In genomic region chr17:25410786-25411185, GRCm38 (mm10) we compare ENCODE assay signal across 16 mouse cellular contexts. TPM values are rescaled to one million over a fixed set of nuclear protein-coding genes. Genes with fewer than 3 reads are reported as not detected.
A peak's percentile ranks its signal among the peaks of the same experiment; 100 is the strongest.
DNase-seq lines count a peak whose midpoint lies in the region; ATAC-seq and TF ChIP-seq lines count a peak whose summit lies in the region.
"Had no signal": no experiment of that assay in that cellular context is flagged by ENCODE, and none has a peak within 500 bp of the region (broad histone marks: within the 10 kb centered on the region; RNA-seq: fewer than 3 reads in every experiment).

No protein-coding gene starts in this region.

- no peaks in the 10 kb centered on the region for H3K27me3 ChIP-seq in heart, embryonic 14.5 days (ENCODE audit: control insufficient read depth, insufficient read depth, low read length)
- H3K27me3 ChIP-seq in heart, adult 2 months (ENCODE audit: control insufficient read depth, insufficient read depth, low read length): no peaks in the 10 kb centered on the region
- no peaks in the 10 kb centered on the region for H3K27me3 ChIP-seq in hindbrain, embryonic 16.5 days (replicated peaks; ENCODE audit: control insufficient read depth, insufficient read depth, low read length)
- H3K27me3 ChIP-seq: kidney, embryonic 15.5 days; liver, embryonic 15.5 days had no signal

- no peaks in the 10 kb centered on the region for H3K79me2 ChIP-seq in heart, adult 2 months (replicated peaks; ENCODE audit: control insufficient read depth, insufficient read depth, low read length)

- intact Hi-C loops in heart, adult 2 months (cut with DNase I): no loop called here

- 32% methylated on average over 7 of the region's 7 CpGs for WGBS in heart, embryonic 14.5 days
- 18% methylated on average over 7 of the region's 7 CpGs for WGBS in heart, adult 2 months
- WGBS in hindbrain, embryonic 16.5 days: 17% methylated on average over 7 of the region's 7 CpGs

- H3K9ac ChIP-seq in heart, embryonic 14.5 days (ENCODE audit: low read length): peak overlapping the region; percentile 45; the same call in 1 of the 2 replicates
- no peak overlapping the region for H3K9ac ChIP-seq in heart, adult 2 months (ENCODE audit: low read depth, low read length)
- H3K9ac ChIP-seq in hindbrain, embryonic 16.5 days (ENCODE audit: low read depth, low read length): no peak overlapping the region
- H3K9ac ChIP-seq: kidney, embryonic 15.5 days; liver, embryonic 15.5 days had no signal

- no peak for ATAC-seq in heart, embryonic 14.5 days (ENCODE audit: insufficient number of reproducible peaks, insufficient read depth, low FRiP score, low read depth)
- ATAC-seq in hindbrain, embryonic 16.5 days: no peak

- no peak for TF ChIP-seq CTCF in heart, adult 2 months (IDR thresholded peaks at IDR 0.05)

- TF ChIP-seq EP300 in heart, adult 2 months (IDR thresholded peaks at IDR 0.05; ENCODE audit: insufficient read depth, low read depth, low read length): no peak

- H3K4me2 ChIP-seq in heart, embryonic 14.5 days (ENCODE audit: low read length): no peak overlapping the region
- no peak overlapping the region for H3K4me2 ChIP-seq in hindbrain, embryonic 16.5 days (ENCODE audit: low read length)
- H3K4me2 ChIP-seq: kidney, embryonic 15.5 days; liver, embryonic 15.5 days had no signal

- no peak for DNase-seq in heart, adult 2 months
- DNase-seq in 3T3-L1 (ENCODE audit: low read depth, low spot score) (peak; percentile 30), MN1 (ENCODE audit: low spot score) (peak; percentile 90)
- no peak for DNase-seq in thymus, postnatal 14 days
- DNase-seq in spleen, postnatal 4 days (ENCODE audit: low spot score in 2 of 2): no peak
- DNase-seq: layer of hippocampus, adult 9-11 months had no signal

- H3K4me1 ChIP-seq in heart, embryonic 14.5 days (ENCODE audit: control insufficient read depth in 2 of 2, insufficient read depth in 2 of 2, low read length in 2 of 2): peaks cover 69 to 77% of the 10 kb centered on the region in 2 experiments
- H3K4me1 ChIP-seq in heart, adult 2 months (ENCODE audit: control insufficient read depth, insufficient read depth, low read length): peaks cover 3% of the 10 kb centered on the region; the same call in 1 of the 2 replicates
- H3K4me1 ChIP-seq in hindbrain, embryonic 16.5 days (ENCODE audit: control insufficient read depth, insufficient read depth, low read depth, low read length): peaks cover 52% of the 10 kb centered on the region

- no peak for TF ChIP-seq POLR2A in heart, adult 2 months (IDR thresholded peaks at IDR 0.05; ENCODE audit: insufficient read depth, low read depth, low read length)

- no peak overlapping the region for H3K4me3 ChIP-seq in heart, embryonic 14.5 days (ENCODE audit: control insufficient read depth in 1 of 2, insufficient read depth in 1 of 2, low read depth in 1 of 2, low read length in 2 of 2)
- H3K4me3 ChIP-seq in heart, adult 2 months: no peak overlapping the region
- H3K4me3 ChIP-seq in hindbrain, embryonic 16.5 days (ENCODE audit: low read length): no peak overlapping the region
- H3K4me3 ChIP-seq: kidney, embryonic 15.5 days; liver, embryonic 15.5 days had no signal

- no peaks in the 10 kb centered on the region for H3K36me3 ChIP-seq in heart, embryonic 14.5 days (ENCODE audit: control insufficient read depth, insufficient read depth, low read length)
- H3K36me3 ChIP-seq in heart, adult 2 months (ENCODE audit: control insufficient read depth, insufficient read depth, low read length): no peaks in the 10 kb centered on the region
- no peaks in the 10 kb centered on the region for H3K36me3 ChIP-seq in hindbrain, embryonic 16.5 days (ENCODE audit: control insufficient read depth, insufficient read depth, low read length)
- H3K36me3 ChIP-seq: kidney, embryonic 15.5 days; liver, embryonic 15.5 days had no signal

- no peaks in the 10 kb centered on the region for H3K9me3 ChIP-seq in heart, embryonic 14.5 days (ENCODE audit: control insufficient read depth, low read length)
- H3K9me3 ChIP-seq in hindbrain, embryonic 16.5 days (ENCODE audit: control insufficient read depth, low read length): no peaks in the 10 kb centered on the region
- H3K9me3 ChIP-seq: kidney, embryonic 15.5 days; liver, embryonic 15.5 days had no signal

- H3K27ac ChIP-seq in heart, embryonic 14.5 days (replicated peaks in 1 of 2; ENCODE audit: control insufficient read depth in 1 of 2, insufficient read depth in 1 of 2, low read depth in 2 of 2, low read length in 2 of 2): peak overlapping the region; percentile 60 to 65
- no peak overlapping the region for H3K27ac ChIP-seq in heart, adult 2 months
- H3K27ac ChIP-seq in hindbrain, embryonic 16.5 days (ENCODE audit: low read depth, low read length): peak overlapping the region; percentile 13; the same call in 1 of the 2 replicates
- H3K27ac ChIP-seq: kidney, embryonic 15.5 days; liver, embryonic 15.5 days; macrophage had no signal

RNA-seq across cellular contexts. Expression of gene Cacna1h, which starts 22.8 kb away (rescaled TPM):
- 8.8 and 9.9 TPM in 2 replicates for polyA plus RNA-seq in heart, embryonic 14.5 days (2014; fragmentation: Nextera tagmentation; extraction: Ambion mirVana)
- 1 to 10 TPM; 4.5 to 5.5 TPM for total RNA-seq in heart, adult 2 months (2021)
- 20.4 and 23.2 TPM in 2 replicates for polyA plus RNA-seq in heart, adult 2 months (2012; rRNA removed)
- polyA plus RNA-seq in hindbrain, embryonic 16.5 days (2015; fragmentation: Nextera tagmentation; extraction: Ambion mirVana): 5.9 and 6.2 TPM in 2 replicates
- polyA plus RNA-seq: macrophage had no signal

RNA-seq across cellular contexts. Expression of gene Tpsg1, which starts 41.7 kb away (rescaled TPM):
- 0.57 and 0.74 TPM in 2 replicates for polyA plus RNA-seq in heart, embryonic 14.5 days (2014; fragmentation: Nextera tagmentation; extraction: Ambion mirVana)
- not detected for total RNA-seq in heart, adult 2 months (2021)
- polyA plus RNA-seq in heart, adult 2 months (2012; rRNA removed): 0.47 and 0.61 TPM in 2 replicates
- polyA plus RNA-seq in hindbrain, embryonic 16.5 days (2015; fragmentation: Nextera tagmentation; extraction: Ambion mirVana): 0.43 and 0.55 TPM in 2 replicates
- total RNA-seq: ES-E14; heart, postnatal 25 days had no signal
- polyA plus RNA-seq: frontal cortex, adult 2 months; macrophage had no signal

RNA-seq across cellular contexts. Expression of gene Tekt4, which starts 43.6 kb away (rescaled TPM):
- polyA plus RNA-seq in heart, embryonic 14.5 days (2014; fragmentation: Nextera tagmentation; extraction: Ambion mirVana): 0.47 and 0.55 TPM in 2 replicates
- not detected for total RNA-seq in heart, adult 2 months (2021)
- polyA plus RNA-seq in heart, adult 2 months (2012; rRNA removed): 0.61 and 1.2 TPM in 2 replicates
- polyA plus RNA-seq in hindbrain, embryonic 16.5 days (2015; fragmentation: Nextera tagmentation; extraction: Ambion mirVana): 1.4 and 1.9 TPM in 2 replicates
- total RNA-seq: adrenal gland, adult 18-20 months; ES-E14; heart, postnatal 25 days had no signal
- polyA plus RNA-seq: kidney, embryonic 15.5 days; liver, embryonic 15.5 days; macrophage had no signal

RNA-seq across cellular contexts. Expression of gene Tpsb2, which starts 44.7 kb away (rescaled TPM):
- 1.4 and 1.7 TPM in 2 replicates for polyA plus RNA-seq in heart, embryonic 14.5 days (2014; fragmentation: Nextera tagmentation; extraction: Ambion mirVana)
- total RNA-seq in heart, adult 2 months (2021): 1 to 10 TPM; 1.4 to 2.5 TPM
- polyA plus RNA-seq in heart, adult 2 months (2012; rRNA removed): 6.3 and 8.2 TPM in 2 replicates
- 0.19 and 2.1 TPM in 2 replicates for polyA plus RNA-seq in hindbrain, embryonic 16.5 days (2015; fragmentation: Nextera tagmentation; extraction: Ambion mirVana)
- total RNA-seq: ES-E14 had no signal
- polyA plus RNA-seq: frontal cortex, adult 2 months; macrophage; neural tube, embryonic 11.5 days had no signal

Comparison
In these comparisons a context has a peak if more than half of its experiments do, and no peak if none do; other contexts are left out.
1. DNase-seq: peak in 3T3-L1 (single experiment) and MN1 (single experiment); none in heart, adult 2 months (0 of 2), thymus, postnatal 14 days (single experiment) and spleen, postnatal 4 days (0 of 2).